Mouse (Mus musculus): ENCODE measurements around the gene Olfr1183. TPM values are rescaled to one million over a fixed set of nuclear protein-coding genes. Genes with fewer than 3 reads are reported as not detected.
"Not testable (repeated sequence)": the region's sequence is repeated elsewhere in the genome, so short reads cannot be mapped to it uniquely, and the experiment has no call there.

The Olfr1183 gene
- total RNA-seq (2015) (not detected in 2 replicates), total RNA-seq (2017) (not detected in 2 replicates)

GRCm38 (mm10) chr2:88454567-88454966 is at the start of gene Olfr1183:
Gene Olfr1183, plus strand, starts transcription at chr2:88454867.
- not testable (repeated sequence) for ATAC-seq (ENCODE audit: poor library complexity, severe bottlenecking)

- no peak for ATAC-seq (ENCODE audit: poor library complexity, severe bottlenecking)
These were observed 48.3 kb upstream of the Olfr1183 start, which contains the start of gene Olfr1179 for GRCm38 (mm10) chr2:88406353-88406752. Gene Olfr1179, minus strand, starts transcription at chr2:88406453.

- no peak for ATAC-seq (ENCODE audit: poor library complexity, severe bottlenecking)
These were observed 35.6 kb upstream of the Olfr1183 start, which contains the start of gene Olfr1180 for GRCm38 (mm10) chr2:88419051-88419450. Gene Olfr1180, minus strand, starts transcription at chr2:88419151.

GRCm38 (mm10) chr2:88426071-88426470 is 28.6 kb upstream of the Olfr1183 start, which contains the start of gene Olfr1181:
Gene Olfr1181, minus strand, starts transcription at chr2:88426171.
- ATAC-seq (ENCODE audit: poor library complexity, severe bottlenecking), result no peak

GRCm38 (mm10) chr2:88449031-88449430 is 5.6 kb upstream of the Olfr1183 start, which contains the start of gene Gm13757:
Gene Gm13757, minus strand, starts transcription at chr2:88449131.
- ATAC-seq (ENCODE audit: poor library complexity, severe bottlenecking), result no peak

- no peak for ATAC-seq (ENCODE audit: poor library complexity, severe bottlenecking)
These were observed 28.6 kb downstream of the Olfr1183 start, which contains the start of gene Olfr1184 for GRCm38 (mm10) chr2:88483298-88483697. Gene Olfr1184, plus strand, starts transcription at chr2:88483598.

GRCm38 (mm10) chr2:88493020-88493419 is 38.4 kb downstream of the Olfr1183 start, which contains the start of gene Olfr1185-ps1:
Gene Olfr1185-ps1, plus strand, starts transcription at chr2:88493320.
- no peak for ATAC-seq (ENCODE audit: poor library complexity, severe bottlenecking)

GRCm38 (mm10) chr2:88518251-88518650 is 63.6 kb downstream of the Olfr1183 start, which contains the start of gene Olfr1186:
Gene Olfr1186, plus strand, starts transcription at chr2:88518551.
- ATAC-seq (ENCODE audit: poor library complexity, severe bottlenecking), result no peak

Other genes starting within 250 kb of the Olfr1183 start
- not detected in 2 replicates for gene Olfr1170, start 226.5 kb upstream of the Olfr1183 start, total RNA-seq (2015)
- gene Olfr1170, start 226.5 kb upstream of the Olfr1183 start, total RNA-seq (2017), result not detected in 2 replicates
- gene Olfr1173, start 175.0 kb upstream of the Olfr1183 start, total RNA-seq (2015), result not detected in 2 replicates
- 0.04 TPM in 1 of 2 replicates, not detected in the other for gene Olfr1173, start 175.0 kb upstream of the Olfr1183 start, total RNA-seq (2017)
- gene Olfr1174-ps, start 139.7 kb upstream of the Olfr1183 start, total RNA-seq (2015), result not detected in 2 replicates
- not detected in 2 replicates for gene Olfr1174-ps, start 139.7 kb upstream of the Olfr1183 start, total RNA-seq (2017)
- gene Olfr1175-ps, start 127.7 kb upstream of the Olfr1183 start, total RNA-seq (2015), result not detected in 2 replicates
- not detected in 2 replicates for gene Olfr1175-ps, start 127.7 kb upstream of the Olfr1183 start, total RNA-seq (2017)
- not detected in 2 replicates for gene Olfr1176, start 118.1 kb upstream of the Olfr1183 start, total RNA-seq (2015)
- not detected in 2 replicates for gene Olfr1176, start 118.1 kb upstream of the Olfr1183 start, total RNA-seq (2017)
- not detected in 2 replicates for gene Olfr1177-ps, start 108.4 kb upstream of the Olfr1183 start, total RNA-seq (2015)
- gene Olfr1177-ps, start 108.4 kb upstream of the Olfr1183 start, total RNA-seq (2017), result not detected in 2 replicates
- not detected in 2 replicates for gene Olfr1178, start 67.8 kb upstream of the Olfr1183 start, total RNA-seq (2015)
- gene Olfr1178, start 67.8 kb upstream of the Olfr1183 start, total RNA-seq (2017), result not detected in 2 replicates
- gene Olfr1179, start 48.4 kb upstream of the Olfr1183 start, total RNA-seq (2015), result not detected in 2 replicates
- not detected in 2 replicates for gene Olfr1179, start 48.4 kb upstream of the Olfr1183 start, total RNA-seq (2017)
- not detected in 2 replicates for gene Olfr1180, start 35.7 kb upstream of the Olfr1183 start, total RNA-seq (2015)
- not detected in 2 replicates for gene Olfr1180, start 35.7 kb upstream of the Olfr1183 start, total RNA-seq (2017)
- gene Olfr1181, start 28.7 kb upstream of the Olfr1183 start, total RNA-seq (2015), result not detected in 2 replicates
- gene Olfr1181, start 28.7 kb upstream of the Olfr1183 start, total RNA-seq (2017), result not detected in 2 replicates
- not detected in 2 replicates for gene Gm13757, start 5.7 kb upstream of the Olfr1183 start, total RNA-seq (2015)
- gene Gm13757, start 5.7 kb upstream of the Olfr1183 start, total RNA-seq (2017), result not detected in 2 replicates
- gene Olfr1184, start 28.7 kb downstream of the Olfr1183 start, total RNA-seq (2015), result not detected in 2 replicates
- not detected in 2 replicates for gene Olfr1184, start 28.7 kb downstream of the Olfr1183 start, total RNA-seq (2017)
- gene Olfr1185-ps1, start 38.5 kb downstream of the Olfr1183 start, total RNA-seq (2015), result not detected in 2 replicates
- gene Olfr1185-ps1, start 38.5 kb downstream of the Olfr1183 start, total RNA-seq (2017), result not detected in 2 replicates
- not detected in 2 replicates for gene Olfr1186, start 63.7 kb downstream of the Olfr1183 start, total RNA-seq (2015)
- not detected in 2 replicates for gene Olfr1186, start 63.7 kb downstream of the Olfr1183 start, total RNA-seq (2017)
- not detected in 2 replicates for gene Olfr1188, start 102.1 kb downstream of the Olfr1183 start, total RNA-seq (2015)
- gene Olfr1188, start 102.1 kb downstream of the Olfr1183 start, total RNA-seq (2017), result not detected in 2 replicates
- gene Olfr1189, start 131.6 kb downstream of the Olfr1183 start, total RNA-seq (2015), result not detected in 2 replicates
- not detected in 2 replicates for gene Olfr1189, start 131.6 kb downstream of the Olfr1183 start, total RNA-seq (2017)
- gene Olfr1191-ps1, start 185.7 kb downstream of the Olfr1183 start, total RNA-seq (2015), result not detected in 2 replicates
- not detected in 2 replicates for gene Olfr1191-ps1, start 185.7 kb downstream of the Olfr1183 start, total RNA-seq (2017)
- not detected in 2 replicates for gene Olfr1192-ps1, start 193.6 kb downstream of the Olfr1183 start, total RNA-seq (2015)
- gene Olfr1192-ps1, start 193.6 kb downstream of the Olfr1183 start, total RNA-seq (2017), result not detected in 2 replicates
- not detected in 2 replicates for gene Olfr1193, start 220.8 kb downstream of the Olfr1183 start, total RNA-seq (2015)
- not detected in 2 replicates for gene Olfr1193, start 220.8 kb downstream of the Olfr1183 start, total RNA-seq (2017)
- not detected in 2 replicates for gene Olfr1195, start 234.3 kb downstream of the Olfr1183 start, total RNA-seq (2015)
- gene Olfr1195, start 234.3 kb downstream of the Olfr1183 start, total RNA-seq (2017), result not detected in 2 replicates
- not detected in 2 replicates for gene Olfr1196, start 249.7 kb downstream of the Olfr1183 start, total RNA-seq (2015)
- gene Olfr1196, start 249.7 kb downstream of the Olfr1183 start, total RNA-seq (2017), result not detected in 2 replicates

Data from megakaryocyte, adult 5-6 weeks (primary cell).